Mouse (Mus musculus): Measurements from ENCODE around the gene Cenpi.

GRCm38 (mm10) chrX:134342735-134343134 is 34.9 kb downstream of the Cenpi start:
- no peak for TF ChIP-seq CTCF (IDR thresholded peaks at IDR 0.05; ENCODE audit: low read depth, low read length)
- TF ChIP-seq POLR2A (IDR thresholded peaks at IDR 0.05; ENCODE audit: borderline replicate concordance, low read depth, low read length) = no peak

Measured in bone marrow macrophage, adult 2 months (primary cell).